Mouse (Mus musculus): ENCODE measurements around the gene 1810037I17Rik. TPM values are rescaled to one million over a fixed set of nuclear protein-coding genes. Genes with fewer than 3 reads are reported as not detected.
A peak's percentile ranks its signal among the peaks of the same experiment; 100 is the strongest.

1810037I17Rik gene
- total RNA-seq (2021), result 10 to 100 TPM; 43.2 to 48.6 TPM

DNA sequence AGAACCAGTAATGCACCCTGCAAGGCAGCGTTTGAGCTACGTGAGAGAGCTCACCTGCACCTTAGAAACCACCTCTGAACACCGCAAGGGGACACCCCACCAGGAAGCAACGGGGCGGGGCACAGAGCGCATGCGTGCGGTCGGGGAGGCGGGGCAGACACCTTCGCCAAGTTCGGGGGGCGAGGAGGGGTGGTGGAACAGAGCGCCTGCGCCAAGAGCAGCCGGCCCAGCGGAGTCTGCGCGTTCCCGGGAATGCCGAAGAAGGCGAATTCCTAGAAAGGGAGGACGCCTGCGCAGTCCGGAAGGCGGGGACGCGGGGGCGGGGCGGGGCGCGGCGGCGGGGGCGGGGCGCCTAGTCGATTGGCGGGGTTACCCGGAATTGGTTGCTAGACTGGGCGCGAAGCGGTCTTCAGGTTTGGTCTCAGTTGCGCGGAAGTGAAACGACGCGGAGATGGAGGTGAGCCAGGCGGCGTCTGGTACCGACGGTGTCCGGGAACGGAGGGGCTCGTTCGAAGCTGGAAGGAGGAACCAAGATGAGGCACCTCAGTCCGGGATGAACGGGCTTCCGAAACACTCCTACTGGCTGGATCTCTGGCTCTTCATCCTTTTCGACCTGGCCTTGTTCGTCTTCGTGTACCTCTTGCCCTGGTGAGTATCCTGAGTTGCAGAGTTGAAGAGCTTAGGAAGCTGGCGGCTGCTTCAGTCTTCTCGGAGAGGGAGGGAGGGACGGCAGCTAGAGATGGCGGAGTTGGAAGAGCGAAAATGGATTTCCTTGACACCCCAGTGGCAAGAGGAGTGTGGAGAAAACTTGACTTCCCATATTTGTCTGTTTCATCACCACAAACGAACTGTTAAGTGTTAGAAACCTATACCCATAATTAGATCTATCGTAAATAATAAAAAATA, at the start of gene 1810037I17Rik:
TSS of gene 1810037I17Rik (plus strand) at position 195 of the 906 bp plus-strand sequence.
- intact Hi-C loops (cut with DNase I), result no loop called here

DNA sequence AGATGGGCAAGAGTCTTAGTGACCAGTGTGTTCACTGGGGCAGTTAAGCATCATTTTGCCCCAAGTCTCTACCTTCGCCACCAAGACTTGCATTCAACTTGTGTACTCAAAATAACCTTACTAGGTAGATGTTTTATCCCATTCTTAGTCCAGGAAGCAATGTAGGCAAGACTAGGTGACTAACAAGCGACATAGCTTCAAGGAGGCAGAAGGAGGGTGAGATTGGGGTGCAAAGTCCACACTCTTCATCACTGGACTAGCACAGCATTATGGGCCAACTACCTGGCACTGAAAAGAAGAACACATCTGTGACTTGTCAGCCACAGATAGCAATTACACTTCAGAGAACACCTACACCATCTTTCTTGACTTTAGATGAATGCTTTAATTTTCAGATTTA, 47.1 kb upstream of the 1810037I17Rik start:
- no peak for DNase-seq (ENCODE audit: extremely low spot score in 1 of 2, low spot score in 2 of 2)
- intact Hi-C loops (cut with DNase I), result no loop called here

More for the DNA sequence above, at the start of gene 1810037I17Rik:
- DNase-seq (ENCODE audit: extremely low spot score in 1 of 2, low spot score in 2 of 2), result peak; percentile 94 to 98

DNA sequence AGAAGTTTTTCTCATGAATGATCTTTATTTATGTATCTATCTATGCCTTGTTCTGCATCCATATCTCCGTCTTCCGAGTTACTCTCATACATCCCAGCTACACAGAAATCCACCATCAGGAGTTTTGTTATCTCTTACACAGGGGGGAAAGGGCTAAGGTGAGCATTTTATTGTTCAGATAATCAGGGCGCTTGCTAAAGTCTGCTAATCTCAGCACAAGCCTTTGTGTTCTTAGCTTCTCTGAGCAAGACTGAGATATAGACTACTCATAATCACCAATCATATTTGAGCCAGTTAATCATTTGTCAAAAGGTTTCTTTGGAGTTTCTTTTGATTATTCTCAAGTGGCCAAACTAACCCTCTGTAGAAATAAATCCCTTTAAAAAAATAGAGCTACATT, 46.5 kb upstream of the 1810037I17Rik start:
- DNase-seq (ENCODE audit: extremely low spot score in 1 of 2, low spot score in 2 of 2), result no peak
- intact Hi-C loops (cut with DNase I), result no loop called here

DNA sequence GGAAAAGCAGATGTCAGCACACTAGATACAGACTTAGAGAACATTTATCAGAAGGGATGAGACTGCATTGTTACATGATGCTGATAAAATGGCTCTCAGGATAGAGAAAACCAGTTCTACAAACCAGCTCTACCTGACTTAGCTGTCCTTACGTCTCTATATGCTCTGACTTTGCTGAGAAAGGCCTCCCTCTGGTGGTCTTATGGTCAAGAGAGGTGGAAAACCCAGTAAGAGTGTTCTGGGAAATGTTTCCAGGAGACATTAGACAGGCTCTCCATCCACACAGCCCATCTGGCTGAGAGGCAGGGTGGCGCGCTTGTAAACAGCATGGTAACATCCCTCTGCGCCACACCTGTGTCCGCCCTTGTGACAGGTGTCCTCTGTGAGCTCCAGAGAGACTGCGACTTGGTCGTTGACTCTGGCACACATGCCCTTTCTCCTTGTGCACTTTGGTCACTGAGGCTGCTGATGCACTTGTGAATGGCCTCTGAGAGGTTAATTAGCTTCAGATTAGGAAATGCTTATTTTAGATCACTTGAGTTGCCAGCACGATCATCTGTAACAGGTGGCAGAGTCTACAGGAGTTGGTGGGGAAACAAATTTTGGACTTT, 45.2 kb upstream of the 1810037I17Rik start:
- no peak for DNase-seq (ENCODE audit: extremely low spot score in 1 of 2, low spot score in 2 of 2)
- intact Hi-C loops (cut with DNase I), result no loop called here

DNA sequence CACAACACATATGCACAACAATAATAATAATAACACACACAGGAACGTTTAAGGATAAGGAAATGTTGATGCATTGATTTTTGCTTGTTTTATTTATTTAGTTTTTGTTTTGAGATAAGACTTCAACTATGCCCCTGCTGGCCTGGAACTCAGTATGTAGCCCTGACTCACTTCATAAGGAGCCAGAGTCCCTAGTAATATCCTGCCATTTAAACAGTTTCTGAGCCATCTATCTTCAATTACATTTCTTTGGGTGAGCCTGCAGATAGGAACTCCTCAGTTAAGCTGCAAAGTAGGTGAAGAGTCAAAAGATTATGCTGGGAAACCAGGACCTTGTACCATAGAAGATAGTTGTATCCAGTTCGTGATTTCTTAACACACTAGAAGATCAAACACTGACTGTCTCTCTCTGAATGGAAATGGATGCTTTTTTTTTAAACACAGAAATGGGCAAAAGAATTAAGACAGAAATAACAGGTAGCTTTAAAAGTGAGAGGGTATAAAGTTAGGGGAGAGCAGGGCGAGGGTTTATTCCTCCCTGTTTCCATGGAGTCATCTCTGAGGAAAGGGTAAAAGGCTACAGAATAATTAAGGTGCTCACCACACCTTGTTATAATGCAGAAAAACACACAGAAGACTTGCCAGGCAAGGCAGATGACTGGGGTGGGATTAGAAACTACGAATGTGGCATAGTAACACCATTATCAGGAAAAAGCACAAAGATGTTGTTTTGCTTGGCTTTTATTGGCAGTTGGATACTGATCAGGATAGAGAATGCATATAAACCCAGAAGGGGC, 36.3 kb upstream of the 1810037I17Rik start:
- intact Hi-C loops (cut with DNase I), result no loop called here
- no peak for DNase-seq (ENCODE audit: extremely low spot score in 1 of 2, low spot score in 2 of 2)

DNA sequence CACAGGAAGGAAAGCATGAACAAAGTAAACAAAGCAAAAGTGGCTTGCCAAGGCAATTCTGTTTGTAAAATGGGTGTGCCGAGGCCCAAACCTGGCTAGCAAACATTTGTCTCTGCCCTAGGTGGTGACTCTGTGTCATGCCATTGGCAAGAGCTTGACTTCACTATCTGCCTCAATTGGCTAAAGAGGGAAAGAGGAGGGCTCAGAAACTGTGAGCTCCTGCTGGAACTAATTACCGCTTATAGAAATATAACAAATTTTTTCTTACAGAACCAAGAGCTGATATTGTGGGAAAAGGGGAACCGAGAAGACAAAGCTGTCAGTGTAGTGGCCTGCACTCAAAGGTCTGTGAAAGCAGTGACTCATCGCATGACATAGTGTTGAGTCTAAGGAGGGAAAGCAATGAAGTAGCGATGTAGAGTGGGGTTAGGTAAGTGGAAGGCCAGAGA, 35.6 kb upstream of the 1810037I17Rik start:
- no peak for DNase-seq (ENCODE audit: extremely low spot score in 1 of 2, low spot score in 2 of 2)
- intact Hi-C loops (cut with DNase I), result no loop called here

DNA sequence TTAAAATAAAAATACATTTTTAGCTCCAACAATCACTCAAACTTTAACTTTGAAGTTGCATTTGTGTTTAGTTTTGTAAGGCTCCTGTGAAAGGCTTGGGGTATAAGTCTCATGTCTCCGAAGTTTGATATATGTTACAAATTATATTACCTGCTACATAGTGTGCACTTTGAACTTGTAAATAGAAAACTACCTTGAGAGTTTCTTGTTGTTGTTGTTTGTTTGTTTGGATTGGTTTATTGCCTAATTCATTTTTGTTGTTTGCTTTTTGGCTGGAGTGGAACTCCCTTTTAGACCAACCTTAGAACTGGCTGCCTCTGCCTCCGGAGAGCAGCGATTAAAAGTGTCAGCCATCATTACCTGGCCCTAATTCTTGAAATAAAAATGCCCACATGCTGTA, 29.2 kb upstream of the 1810037I17Rik start, which contains the start of gene Fabp2:
TSS of gene Fabp2 (plus strand) at position 301 of the 400 bp plus-strand sequence.
- intact Hi-C loops (cut with DNase I), result no loop called here
- no peak for DNase-seq (ENCODE audit: extremely low spot score in 1 of 2, low spot score in 2 of 2)

DNA sequence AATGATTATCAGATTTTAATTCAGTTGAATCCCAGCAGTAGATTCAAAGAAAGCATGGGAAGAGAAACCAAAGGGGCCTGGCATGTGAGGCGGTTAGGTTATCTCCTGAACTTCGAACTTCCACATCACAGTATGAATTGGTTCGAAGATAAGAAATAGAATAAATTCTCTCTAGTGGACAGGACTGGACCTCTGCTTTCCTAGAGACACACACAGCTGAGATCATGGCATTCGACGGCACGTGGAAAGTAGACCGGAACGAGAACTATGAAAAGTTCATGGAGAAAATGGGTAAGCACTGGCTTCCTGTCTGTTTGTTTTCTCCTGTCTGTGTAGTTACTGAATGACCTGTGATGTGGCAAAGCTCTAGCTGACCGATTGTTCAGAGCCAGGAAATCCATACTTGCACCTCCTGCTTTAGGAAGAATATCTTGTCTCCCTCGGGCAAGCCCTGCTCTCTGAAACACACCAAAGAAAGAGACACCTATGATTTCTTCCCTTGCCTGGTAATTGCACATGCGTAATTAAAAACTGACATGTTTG, 28.7 kb upstream of the 1810037I17Rik start:
- intact Hi-C loops (cut with DNase I), result no loop called here
- no peak for DNase-seq (ENCODE audit: extremely low spot score in 1 of 2, low spot score in 2 of 2)

DNA sequence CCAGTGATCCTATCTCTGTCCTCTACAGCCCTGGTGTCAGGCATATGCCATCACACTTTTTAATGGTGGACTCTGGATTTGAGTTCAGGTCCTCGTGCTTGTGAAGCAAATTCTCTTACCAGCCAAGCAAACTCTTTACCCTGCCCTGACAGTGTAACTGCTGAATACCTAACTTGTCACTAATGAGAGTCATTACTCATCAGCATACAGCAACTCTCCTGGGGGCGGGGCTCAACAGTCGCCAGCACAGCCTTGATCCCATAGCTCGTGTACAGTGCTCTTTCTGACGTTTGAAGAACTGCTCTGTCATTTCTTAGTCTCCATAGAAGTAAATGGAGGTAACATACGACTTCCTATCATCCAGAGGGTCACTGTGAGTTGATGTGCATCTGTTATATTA, 25.7 kb upstream of the 1810037I17Rik start:
- DNase-seq (ENCODE audit: extremely low spot score in 1 of 2, low spot score in 2 of 2), result no peak
- intact Hi-C loops (cut with DNase I), result no loop called here

DNA sequence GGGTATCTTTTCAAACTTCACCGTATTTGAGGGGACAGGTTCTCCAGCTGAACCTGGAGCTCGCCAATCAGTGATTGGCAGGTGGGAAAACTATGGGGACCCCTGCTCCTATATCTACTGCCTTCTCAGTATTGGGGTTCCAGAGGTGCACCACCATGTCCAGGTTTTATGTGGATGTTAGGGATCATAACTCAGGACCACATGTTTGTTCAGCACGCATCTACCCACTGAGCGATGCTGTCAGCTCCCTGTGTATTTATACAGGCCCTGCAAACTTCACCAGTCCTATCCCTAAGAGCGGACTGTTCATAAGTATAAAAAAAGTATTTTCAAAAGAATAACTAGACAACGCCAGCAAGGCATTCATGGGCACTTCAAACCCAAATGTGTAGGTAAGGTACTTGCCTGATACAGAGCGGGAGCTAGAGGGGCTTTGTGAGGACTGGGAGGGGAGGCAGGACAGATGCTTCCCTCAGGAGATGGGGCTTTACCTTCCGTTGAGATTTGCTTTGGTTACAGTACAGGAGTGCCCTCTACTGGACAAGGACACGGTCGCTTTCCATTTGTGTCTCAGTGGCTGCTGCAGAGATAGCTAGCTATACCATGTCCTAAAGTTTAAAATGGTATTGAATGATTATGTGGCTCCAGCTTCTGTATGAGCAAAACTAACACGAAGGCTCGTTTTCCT, 20.1 kb upstream of the 1810037I17Rik start:
- peak; percentile 38 to 44 for DNase-seq (ENCODE audit: extremely low spot score in 1 of 2, low spot score in 2 of 2)
- intact Hi-C loops (cut with DNase I), result loop anchor here (2.0 to 5.0 kb wide), 4 partner anchors 102 to 442 kb away; no protein-coding TSS in a partner anchor

DNA sequence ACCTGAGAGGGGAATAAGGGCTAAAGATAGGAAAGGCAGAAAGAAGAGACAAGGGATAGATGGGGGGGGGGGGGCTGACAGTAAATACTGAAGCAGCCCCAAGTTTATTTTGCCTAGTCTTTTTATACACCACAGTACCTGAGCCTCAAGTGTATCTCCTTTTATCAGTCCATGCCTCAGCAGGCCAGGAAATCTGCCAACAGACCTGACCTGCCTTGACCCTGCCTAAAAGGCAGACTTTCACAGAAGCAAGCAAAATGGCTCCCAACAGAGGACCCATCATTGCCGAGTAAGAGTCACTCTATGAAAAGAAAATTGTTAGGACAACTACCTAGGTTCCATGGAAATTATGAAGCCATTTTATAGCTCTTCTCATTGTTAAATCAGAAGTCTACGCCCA, 16.2 kb upstream of the 1810037I17Rik start:
- intact Hi-C loops (cut with DNase I), result no loop called here
- no peak for DNase-seq (ENCODE audit: extremely low spot score in 1 of 2, low spot score in 2 of 2)

DNA sequence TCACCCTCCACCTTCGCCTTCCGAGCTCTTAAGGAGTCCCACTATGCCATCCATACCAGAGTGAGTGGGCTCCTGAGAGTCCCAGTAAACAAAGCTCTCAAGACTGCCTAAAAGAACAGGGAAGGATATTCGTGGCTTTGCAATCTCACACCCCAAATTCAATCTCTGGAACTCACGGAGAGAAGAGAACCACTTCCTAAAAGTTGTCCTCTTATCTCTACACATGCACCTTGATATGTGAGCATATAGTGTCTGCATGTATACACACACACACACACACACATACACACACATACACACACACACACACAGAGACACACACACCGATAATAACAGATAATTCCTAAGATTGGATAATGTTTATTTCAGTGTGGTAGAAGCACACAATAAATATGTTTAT, 8.5 kb upstream of the 1810037I17Rik start:
- no peak for DNase-seq (ENCODE audit: extremely low spot score in 1 of 2, low spot score in 2 of 2)
- intact Hi-C loops (cut with DNase I), result no loop called here

DNA sequence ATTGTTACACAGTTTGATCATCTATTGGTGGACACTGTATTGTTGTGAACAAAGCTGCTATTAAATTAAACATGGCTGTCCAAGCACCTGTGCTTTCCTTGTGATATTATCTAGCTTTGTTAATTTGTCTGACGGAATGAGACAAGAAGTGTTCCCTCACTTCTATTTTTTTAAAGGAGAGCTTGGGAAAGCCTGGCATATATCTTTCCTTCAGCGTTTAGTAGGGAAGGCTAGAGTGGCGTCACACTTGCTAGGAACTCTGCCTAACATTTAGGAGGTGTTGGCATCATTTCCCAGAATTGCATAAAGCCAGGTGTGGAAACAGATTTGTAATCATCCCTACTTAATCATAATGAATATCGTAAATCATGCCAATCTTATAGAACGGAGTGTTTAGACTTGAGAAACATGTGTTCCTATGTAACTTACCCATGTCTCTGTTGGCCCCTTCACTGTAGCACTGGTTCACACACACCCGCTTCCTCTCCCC, 7.8 kb upstream of the 1810037I17Rik start:
- intact Hi-C loops (cut with DNase I), result no loop called here
- DNase-seq (ENCODE audit: extremely low spot score in 1 of 2, low spot score in 2 of 2), result no peak

DNA sequence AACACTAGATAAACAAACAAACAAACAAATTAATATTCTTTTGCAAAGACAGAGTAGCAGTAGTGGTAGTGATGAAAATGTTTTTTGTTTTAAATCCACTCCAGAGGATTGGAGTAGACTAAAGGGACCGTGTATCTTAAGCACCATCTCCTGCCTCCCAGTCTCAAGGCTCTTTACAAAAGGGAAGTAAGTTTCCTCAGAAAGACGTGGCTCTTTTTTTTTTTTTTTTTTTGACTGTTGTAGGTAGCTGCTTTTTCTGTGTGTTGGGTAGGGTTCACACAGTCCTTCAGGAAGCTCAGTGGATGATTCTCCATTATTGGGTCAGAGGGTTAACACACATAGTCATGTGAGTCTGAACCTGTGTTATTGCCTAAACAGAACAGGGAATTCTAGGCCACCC, 5.3 kb upstream of the 1810037I17Rik start:
- no peak for DNase-seq (ENCODE audit: extremely low spot score in 1 of 2, low spot score in 2 of 2)
- intact Hi-C loops (cut with DNase I), result no loop called here

DNA sequence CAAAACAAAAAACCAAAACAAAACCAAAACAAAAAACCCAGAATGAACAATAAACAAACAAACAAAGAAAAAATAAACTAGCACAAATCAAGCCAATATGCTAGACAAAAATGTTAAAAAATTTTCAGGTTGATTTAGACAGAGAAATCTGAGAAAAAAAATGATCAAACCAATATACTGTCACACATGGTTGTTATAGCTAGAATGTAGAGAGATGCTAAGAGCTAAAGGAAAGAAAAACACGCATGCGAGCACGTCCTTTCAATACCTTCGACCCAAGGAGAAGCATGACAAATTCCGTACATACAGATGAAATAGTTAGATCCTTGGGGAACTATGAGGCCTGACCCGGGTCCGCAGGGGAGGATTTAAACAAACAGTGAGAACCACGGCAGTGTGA, 4.7 kb upstream of the 1810037I17Rik start, which contains the start of gene Gm10959:
TSS of gene Gm10959 (minus strand) at position 101 of the 400 bp plus-strand sequence.
- intact Hi-C loops (cut with DNase I), result no loop called here
- no peak for DNase-seq (ENCODE audit: extremely low spot score in 1 of 2, low spot score in 2 of 2)

DNA sequence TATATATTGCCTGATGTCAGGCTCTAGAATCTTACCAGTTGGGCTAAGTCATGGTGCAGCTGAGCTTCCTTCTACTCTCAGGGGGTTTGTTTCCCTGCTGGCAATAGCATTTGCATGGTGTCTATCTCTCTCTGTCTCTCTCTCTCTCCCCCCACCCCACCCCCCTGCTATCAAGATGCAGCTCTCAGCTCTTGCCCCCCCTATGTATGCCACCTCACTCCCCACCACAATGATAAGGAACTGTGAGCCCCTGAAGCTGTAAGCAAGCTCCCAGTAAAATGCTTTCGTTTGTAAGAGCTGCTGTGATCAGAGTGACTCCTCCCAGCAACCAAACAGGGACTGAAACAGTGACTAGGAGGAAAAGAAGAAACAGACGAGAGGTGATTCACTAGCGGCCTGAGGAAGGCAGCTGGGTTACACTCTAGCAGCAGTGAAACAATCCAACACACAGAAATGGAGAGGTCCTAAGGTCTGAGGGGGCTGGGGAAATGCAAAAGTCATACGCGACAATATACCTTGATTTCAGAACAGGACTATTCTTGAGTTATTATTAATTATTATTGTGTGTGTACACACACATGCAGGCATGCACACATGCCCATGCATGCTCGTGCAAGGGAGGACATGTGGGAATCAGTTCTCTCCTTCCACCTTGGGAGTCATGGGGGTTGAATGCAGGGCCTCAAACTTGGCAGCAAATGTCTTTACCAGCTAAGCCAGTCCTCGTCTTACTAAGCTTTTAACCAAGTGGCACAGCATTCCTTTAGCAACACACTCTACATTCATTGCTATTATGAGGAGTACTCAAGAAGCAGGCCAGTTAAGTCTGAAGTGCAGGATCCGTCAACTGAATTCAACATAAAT, 3.2 kb upstream of the 1810037I17Rik start:
- no peak for DNase-seq (ENCODE audit: extremely low spot score in 1 of 2, low spot score in 2 of 2)
- intact Hi-C loops (cut with DNase I), result no loop called here
